Mouse (Mus musculus) lung, adult 2 months (tissue): Measurements from ENCODE around the gene Clasrp. TPM values are rescaled to one million over a fixed set of nuclear protein-coding genes. Genes with fewer than 3 reads are reported as not detected.

ENCODE experiments used
- DNase-seq: peaks from one replicate; pipeline ENCODE4 v3.0.0; 2022
- H3K4me1 ChIP-seq: fragments of 200-500 bp; 2 replicates; pipeline ENCODE4 v1.6.1; 2011; ENCODE audit warnings: low read length; ENCODE audit not compliant: control insufficient read depth, insufficient read depth
- H3K4me3 ChIP-seq: fragments of 200-500 bp; replicated peaks from 2 replicates; pipeline ENCODE3; 2011; ENCODE audit warnings: low read depth, mild to moderate bottlenecking, control low read depth, low read length; ENCODE audit errors: extremely low read depth
- CTCF ChIP-seq: fragments of 200-500 bp; IDR thresholded peaks from 2 replicates; pipeline ENCODE4 v1.5.1; 2011; ENCODE audit warnings: mild to moderate bottlenecking, low read length, control low read depth; ENCODE audit not compliant: insufficient read depth
- POLR2A ChIP-seq: fragments of 200-500 bp; IDR thresholded peaks from 2 replicates; pipeline ENCODE4 v1.6.1; 2011; ENCODE audit warnings: low read depth, mild to moderate bottlenecking, control low read depth, low read length, borderline replicate concordance; ENCODE audit errors: extremely low read depth
- WGBS: fragments of 180-500 bp; shearing (Covaris S2); methylation state at CpG from one replicate; pipeline ENCODE4 v1.1.7; 2018; 5-methylcytosine and 5-hydroxymethylcytosine counted together
- polyA plus RNA-seq: library from polyadenylated mRNA; depleted of rRNA; stranded (reverse); fragments of >200 nt; gene quantifications from 2 replicates; pipeline ENCODE4 v1.2.3, GENCODE M21; 2012

Gene Clasrp
- polyA plus RNA-seq, 1 experiment: 96.1 TPM

GRCm38 (mm10) chr7:19565803-19566202 is 38.5 kb downstream of the Clasrp start:
- WGBS: 92% methylated on average over 2 of the region's 2 CpGs
- H3K4me1 ChIP-seq: peaks cover 5% of the 10 kb centered on the region; the same call in 1 of the 2 replicates
- TF ChIP-seq POLR2A: no peak
- no peak for TF ChIP-seq CTCF
- no peak for DNase-seq
- no peak overlapping the region for H3K4me3 ChIP-seq

DNA sequence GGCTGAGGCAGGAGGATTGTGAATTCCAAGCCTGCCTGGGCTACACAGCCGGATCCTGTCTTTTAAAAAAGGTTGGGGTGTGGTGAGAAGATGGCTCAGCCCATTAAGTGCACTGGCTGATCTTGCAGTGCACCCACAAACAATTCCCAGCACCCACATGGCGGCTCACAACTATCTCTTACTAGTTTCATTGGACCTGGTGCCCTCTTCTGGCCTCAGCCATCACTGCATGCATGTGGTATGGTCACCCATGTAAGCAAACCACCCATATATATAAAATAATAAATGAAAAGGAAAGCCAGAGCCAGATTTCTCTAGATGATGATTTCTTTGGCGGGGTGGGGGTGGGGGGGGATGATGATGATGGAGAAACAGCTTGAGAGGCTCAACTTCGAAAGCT is 39.8 kb downstream of the Clasrp start:
- no peak for DNase-seq
- WGBS: 96% methylated on average over 4 of the region's 4 CpGs
- no peak for TF ChIP-seq POLR2A
- peak; percentile 23; the same call in 1 of the 2 replicates for TF ChIP-seq CTCF
- Histone ChIP-seq H3K4me1 (peaks cover 10% of the 10 kb centered on the region), H3K4me3 (no peak overlapping the region)

DNA sequence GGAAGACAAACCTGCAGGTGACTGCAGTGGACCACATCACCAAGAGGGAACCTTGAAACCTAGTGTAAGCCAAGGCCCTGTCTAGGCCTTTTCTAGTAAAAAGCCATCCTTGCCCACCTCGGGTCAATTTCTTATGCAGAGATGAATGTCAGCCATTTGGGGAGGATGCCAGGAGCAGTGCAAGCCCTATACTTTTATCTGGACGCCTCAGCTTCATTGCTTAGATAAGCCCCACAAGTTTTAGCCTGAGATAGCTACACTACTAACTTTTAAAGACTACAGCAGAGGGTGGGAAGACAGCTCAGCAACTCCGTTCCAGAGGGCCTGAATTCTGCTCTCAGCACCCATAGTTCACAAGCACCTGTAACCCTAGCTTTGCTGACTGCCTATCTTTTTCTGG is 40.4 kb downstream of the Clasrp start:
- H3K4me3 ChIP-seq: no peak overlapping the region
- WGBS: 81% methylated on average over 3 of the region's 3 CpGs
- DNase-seq: no peak
- H3K4me1 ChIP-seq: peaks cover 15% of the 10 kb centered on the region
- no peak for TF ChIP-seq POLR2A
- TF ChIP-seq CTCF: no peak

DNA sequence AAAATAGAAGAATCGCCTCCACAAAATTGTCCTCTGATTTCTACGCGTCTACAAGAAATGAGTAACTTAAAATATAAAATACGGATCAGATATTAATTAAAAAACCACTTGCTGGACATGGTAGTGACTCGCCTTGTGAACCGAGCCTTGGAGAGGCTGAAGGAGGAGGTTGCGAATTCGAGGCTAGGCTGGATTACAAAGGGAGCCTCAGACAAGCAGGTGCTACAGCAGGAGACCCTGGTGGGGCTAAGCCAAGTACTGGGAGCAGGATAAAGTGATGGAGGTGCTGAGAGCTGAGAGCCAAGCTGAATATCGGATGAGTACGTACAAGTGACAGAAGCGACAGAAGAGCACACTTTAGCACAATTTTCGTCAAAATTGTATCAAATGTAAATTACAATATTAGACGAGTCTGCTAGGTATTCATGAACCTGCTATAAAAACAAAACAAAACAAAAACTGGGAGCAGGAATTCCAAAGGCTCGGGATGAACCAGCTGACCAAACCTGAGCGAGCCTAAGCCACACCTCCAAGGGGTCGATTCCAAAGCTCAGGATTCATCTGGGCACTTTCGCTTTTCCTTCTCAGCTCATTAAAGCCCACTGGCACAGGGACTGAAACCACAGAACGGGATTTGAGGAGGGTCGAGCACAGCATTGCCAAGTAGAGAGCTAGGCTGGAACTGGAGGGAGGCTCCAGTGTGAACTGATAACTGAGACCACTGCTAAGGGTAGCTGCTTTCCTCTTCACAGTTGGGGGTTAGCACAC is 41.5 kb downstream of the Clasrp start, which contains the start of gene Ppp1r37:
TSS of gene Ppp1r37 (minus strand) at position 434 of the 768 bp plus-strand sequence.
- 2% methylated on average over 19 of the region's 19 CpGs for WGBS
- peak within 1 kb of the TSS; percentile 75 for H3K4me3 ChIP-seq
- TF ChIP-seq POLR2A (no peak), CTCF (no peak)
- DNase-seq: no peak
- peaks cover 18% of the 10 kb centered on the region for H3K4me1 ChIP-seq

DNA sequence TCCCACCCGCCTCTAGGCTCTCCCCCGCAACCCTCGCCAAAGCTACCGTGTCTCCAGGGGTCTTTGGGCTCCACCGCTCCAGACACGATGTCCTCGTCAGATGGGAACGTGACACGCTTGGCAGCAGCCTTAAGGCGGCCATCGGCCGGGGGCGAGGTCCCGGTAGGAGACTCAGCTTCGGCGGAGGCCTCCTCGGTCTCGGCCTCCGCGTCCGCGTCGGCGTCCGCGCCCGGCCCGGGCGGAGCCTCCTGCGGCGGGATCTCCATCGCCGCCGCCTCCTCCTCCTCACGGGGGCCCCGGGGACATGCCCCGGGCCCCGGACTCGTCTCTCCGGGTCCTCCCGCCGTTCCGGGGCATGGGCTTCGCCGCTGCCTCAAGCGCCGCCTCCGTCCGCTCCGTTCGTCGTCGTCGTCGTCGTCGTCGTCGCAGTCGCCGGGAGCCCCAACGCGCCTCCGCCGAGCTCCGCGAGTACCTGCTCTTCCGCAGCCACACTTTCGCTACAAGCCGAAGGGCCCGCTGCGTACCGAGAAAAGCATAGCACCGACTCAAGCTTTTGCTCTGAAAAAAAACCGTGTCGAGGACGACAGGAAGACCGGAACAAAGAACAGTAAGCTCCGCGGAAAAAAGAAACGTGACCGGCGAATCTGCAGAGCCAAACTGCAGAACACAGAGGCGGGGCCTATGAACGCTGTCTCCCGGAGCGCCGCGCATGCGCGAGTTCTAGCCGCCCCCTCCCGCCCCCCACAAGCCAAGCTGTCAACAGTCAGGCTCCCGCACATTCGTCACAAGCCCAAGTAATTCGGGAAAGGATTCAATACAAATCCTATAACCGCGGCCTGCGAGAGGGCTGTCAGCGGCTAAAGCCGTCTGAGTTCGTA is 42.3 kb downstream of the Clasrp start:
- Histone ChIP-seq H3K4me1 (peaks cover 22% of the 10 kb centered on the region), H3K4me3 (peak overlapping the region; percentile 75)
- under 1% methylated on average over 101 of the region's 102 CpGs for WGBS
- peak; percentile 91 for DNase-seq
- TF ChIP-seq CTCF (no peak), POLR2A (peak; percentile 58)

DNA sequence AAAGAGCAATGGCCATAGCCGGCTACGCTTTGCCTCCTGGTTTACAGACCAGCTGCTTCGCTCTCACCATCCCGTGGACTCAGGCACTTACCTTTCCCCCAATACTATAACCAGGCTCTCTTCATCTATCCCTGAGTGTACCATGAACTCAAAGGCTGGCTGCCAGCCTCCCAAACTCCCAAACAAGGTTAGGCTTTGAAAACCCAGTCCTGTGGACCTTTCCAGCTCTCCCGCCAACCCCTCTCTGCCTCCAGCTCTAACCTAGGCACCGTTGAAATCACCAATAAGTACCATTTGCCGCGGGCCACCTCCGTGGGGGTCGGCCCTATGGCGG is 42.9 kb downstream of the Clasrp start:
- no peak for TF ChIP-seq POLR2A
- no peak for TF ChIP-seq CTCF
- Histone ChIP-seq H3K4me3 (peak overlapping the region; percentile 75), H3K4me1 (peaks cover 25% of the 10 kb centered on the region)
- WGBS: under 1% methylated on average over 11 of the region's 11 CpGs
- DNase-seq: no peak

- DNase-seq: no peak
- TF ChIP-seq POLR2A (no peak), CTCF (no peak)
- H3K4me3 ChIP-seq: peak overlapping the region; percentile 75
- WGBS: 4% methylated on average over 11 of the region's 11 CpGs
- H3K4me1 ChIP-seq: peaks cover 25% of the 10 kb centered on the region
Observed at GRCm38 (mm10) chr7:19560491-19561260, 43.6 kb downstream of the Clasrp start.

GRCm38 (mm10) chr7:19558965-19559364 is 45.3 kb downstream of the Clasrp start:
- WGBS: 44% methylated on average over 2 of the region's 2 CpGs
- Histone ChIP-seq H3K4me3 (no peak overlapping the region), H3K4me1 (peaks cover 25% of the 10 kb centered on the region)
- no peak for DNase-seq
- TF ChIP-seq CTCF: peak; percentile 31; the same call in 1 of the 2 replicates
- TF ChIP-seq POLR2A: no peak
